Mouse (Mus musculus) right cerebral cortex, postnatal 36 days (tissue): Measurements from ENCODE around the gene Sox5.

ENCODE experiments used
- DNase-seq, 2 experiments: peaks; one replicate each; pipeline ENCODE4 v3.0.0; 2022; ENCODE audit warnings: low spot score in 2 of 2, mixed read lengths in 1 of 2

Gene Sox5

DNA sequence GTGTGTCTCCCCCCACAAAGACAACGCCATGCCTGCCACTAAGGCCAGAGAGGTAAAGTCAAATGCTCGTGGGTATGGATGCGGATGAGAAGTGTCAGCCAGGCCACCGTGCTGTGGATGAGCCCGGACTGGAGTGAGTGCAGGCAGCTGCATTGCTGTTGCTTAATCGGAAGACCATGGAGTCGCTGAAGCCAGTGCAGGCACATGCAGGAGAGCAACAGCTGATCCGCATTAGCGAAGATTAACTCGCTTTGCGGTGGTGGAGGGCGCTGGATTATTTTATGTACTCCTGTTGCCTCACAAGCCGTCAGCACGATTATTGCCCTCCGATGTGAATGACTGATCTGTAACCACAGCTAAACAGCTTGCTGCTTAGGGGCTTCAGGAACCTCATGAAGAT, 922.2 kb downstream of the Sox5 start:
- no peak for DNase-seq

DNA sequence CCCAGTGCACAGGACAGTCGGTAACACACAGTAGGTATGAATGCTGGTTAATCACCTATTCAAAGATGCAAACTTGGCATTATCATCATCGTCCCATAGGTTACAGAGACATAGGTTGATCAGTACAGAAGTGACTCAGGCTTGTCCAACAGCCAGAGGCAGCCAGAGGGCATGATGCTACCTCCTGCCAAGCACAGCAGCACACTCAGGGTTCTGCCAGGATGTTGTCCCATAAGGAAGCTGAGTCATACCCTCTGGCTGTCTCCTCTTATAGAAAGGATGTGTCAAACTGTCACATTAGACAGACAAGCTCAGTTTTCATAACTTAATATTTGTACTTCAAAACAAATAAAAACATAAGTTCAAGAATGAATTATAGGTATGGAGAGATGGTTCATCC, 923.2 kb downstream of the Sox5 start:
- DNase-seq, result no peak

DNA sequence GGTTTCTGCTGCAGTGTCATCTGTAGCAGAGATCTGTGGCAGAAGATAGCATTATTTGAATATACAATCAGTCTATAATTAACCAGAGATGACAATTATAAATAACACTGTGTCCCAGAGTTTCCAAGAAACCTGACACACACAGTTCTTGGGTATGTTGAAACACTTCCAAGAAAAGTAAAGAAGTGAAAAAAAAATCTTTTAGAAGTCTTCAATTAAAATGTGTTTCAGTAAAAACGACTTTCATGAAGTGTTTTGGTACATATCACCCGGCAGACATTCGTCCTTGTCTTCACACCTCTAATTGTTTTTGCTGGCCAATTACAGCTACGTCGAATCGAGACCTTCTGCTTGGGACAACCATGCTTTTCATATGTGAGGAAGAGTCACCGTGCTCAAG, 924.4 kb downstream of the Sox5 start:
- DNase-seq, result no peak

DNA sequence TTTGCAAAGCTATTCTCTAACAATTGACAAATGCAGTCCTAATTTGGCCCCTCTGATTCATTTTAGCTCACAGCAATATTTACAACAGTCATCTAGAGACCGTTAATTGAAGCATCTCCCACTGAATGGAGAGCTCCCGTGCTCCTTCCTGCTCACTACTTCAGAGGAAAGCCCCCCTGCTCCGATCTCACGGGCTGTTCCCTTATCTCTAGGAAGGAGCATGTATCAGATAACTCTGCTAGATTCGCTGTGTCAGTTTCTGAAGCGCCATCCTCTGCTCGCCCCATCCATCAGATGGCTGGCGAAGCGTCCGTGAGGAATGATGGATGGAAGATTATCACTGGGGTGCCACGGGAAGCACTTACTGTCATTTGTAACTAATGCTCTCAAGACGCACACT, 926.4 kb downstream of the Sox5 start:
- no peak for DNase-seq

DNA sequence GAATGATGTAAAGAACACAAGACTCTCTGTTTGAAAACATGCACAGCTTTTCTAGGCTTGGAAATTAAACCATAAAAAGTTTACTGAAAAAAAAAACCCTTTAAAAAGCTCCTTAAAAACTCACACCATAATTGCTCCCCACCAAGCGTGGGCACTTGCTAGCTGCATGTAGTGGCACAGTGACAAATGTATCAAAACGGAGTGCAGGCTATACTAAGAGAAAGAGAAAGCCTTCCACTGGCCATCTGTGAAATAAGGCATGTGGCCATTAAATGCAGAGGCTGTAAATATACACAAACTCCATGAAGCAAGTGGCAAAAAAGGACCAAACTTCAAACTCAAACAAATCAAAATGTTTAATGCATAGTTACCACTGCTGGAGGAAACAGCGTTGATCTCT, 927.7 kb downstream of the Sox5 start:
- DNase-seq, result peak; percentile 42 to 50

DNA sequence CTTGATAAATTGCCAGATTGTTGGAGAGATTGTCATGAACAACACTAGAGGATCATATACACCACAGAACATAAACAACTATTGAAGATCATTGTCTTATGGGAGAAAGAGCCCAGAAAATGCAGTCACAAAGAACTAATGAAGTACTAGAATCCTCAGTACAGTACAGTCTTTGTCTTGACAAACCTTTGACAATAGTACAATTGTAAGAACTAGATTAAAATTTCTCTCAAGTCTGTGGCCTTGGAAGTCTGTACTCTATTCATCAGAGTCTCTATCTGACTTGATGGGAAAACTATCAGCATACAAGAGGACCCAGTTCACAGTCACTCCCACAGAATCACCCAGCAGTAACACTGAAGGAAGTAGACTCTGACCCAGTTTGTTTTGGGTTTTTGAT, 936.0 kb downstream of the Sox5 start:
- no peak for DNase-seq

DNA sequence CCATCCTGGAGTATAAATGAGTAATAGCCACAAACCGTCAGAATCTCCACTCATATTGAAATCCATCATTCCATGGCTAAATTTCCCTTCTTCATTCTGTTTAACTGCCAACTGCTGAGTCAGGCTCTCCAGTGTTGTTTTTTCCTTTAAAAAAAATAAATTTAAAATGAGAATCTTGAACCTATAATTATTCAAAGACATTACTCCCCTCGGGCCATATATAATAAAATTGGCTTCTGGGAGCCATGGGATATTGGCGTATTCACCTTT, 937.1 kb downstream of the Sox5 start:
- no peak for DNase-seq

DNA sequence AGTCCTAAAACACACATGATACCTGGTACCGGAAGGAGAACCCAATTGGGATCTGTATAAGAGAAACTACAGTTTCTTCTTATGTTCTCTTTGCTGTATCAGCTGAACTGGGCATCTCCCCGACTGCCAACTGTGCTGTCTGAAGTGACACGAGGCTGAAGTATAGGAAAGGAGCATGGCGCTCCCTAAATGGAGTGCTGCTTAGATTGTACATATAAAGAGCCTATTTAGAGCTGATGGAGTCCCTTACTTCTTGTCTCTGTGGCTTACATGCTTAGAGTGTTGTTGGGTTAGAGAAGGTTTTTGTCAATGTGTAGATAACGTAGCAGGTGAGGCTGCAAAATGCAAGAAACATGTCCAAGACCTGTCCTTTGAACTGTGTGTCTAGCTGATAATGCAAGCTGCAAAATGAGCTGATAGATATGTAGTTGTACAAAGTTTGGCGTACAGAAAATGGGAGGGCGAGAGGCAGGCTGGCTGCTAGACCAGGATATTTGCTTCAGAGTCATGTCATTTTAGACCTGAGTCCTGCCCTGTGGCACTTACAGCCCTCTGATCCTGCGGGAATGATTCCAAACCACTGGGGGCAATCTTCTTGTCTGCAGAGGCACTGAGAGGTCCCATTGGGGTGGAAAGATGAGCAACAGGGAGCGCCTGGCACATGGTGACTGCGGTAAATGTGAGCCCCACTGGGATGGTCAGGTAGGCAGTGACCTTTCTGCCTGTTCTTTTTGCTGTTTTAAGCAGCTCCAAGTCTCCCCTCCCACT, 937.7 kb downstream of the Sox5 start:
- no peak for DNase-seq

DNA sequence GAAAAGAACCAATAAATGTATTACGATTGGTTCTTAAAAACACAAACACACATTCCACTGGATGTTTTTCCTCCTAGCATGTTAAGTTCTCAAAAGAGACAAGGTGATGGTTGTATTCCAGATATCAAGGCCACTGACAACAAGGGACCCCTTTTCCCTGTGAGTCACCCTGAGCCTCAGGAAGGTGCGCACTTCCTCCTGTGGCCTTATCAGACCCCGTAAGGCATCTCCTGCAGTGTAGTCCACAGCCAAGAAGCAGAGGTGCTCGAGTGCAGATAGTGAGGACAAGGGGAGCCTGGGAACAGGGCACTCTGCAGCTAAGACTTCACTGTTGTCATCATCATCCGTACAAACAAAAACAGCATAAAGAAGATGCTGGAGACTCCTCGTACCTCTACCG, 939.8 kb downstream of the Sox5 start:
- DNase-seq, result no peak

DNA sequence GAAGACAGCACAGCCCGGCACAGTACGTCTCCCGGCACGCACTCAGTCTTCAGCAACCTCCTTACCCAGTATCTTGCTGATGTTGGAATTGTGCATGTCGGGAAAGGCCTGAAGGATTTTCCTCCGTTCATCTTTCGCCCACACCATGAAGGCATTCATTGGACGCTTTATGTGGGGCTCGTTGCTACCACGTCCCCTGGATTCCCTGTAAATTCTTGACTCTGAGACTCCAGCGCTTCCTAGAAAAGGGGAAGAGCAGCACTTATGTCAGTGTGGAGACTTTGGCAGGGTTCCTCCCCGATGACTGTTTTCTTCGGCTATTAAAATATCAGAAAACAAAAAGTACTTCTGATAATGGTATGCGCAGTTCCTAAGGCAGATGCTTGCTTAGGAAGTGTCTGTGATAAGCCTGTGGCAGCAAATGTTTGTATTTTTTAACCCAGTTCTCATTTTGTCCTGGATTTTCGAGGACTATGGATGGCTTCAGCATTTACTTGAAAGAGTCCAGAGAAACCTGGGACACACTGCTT, 940.6 kb downstream of the Sox5 start:
- peak in 1 of 2 experiments; percentile 14 for DNase-seq

DNA sequence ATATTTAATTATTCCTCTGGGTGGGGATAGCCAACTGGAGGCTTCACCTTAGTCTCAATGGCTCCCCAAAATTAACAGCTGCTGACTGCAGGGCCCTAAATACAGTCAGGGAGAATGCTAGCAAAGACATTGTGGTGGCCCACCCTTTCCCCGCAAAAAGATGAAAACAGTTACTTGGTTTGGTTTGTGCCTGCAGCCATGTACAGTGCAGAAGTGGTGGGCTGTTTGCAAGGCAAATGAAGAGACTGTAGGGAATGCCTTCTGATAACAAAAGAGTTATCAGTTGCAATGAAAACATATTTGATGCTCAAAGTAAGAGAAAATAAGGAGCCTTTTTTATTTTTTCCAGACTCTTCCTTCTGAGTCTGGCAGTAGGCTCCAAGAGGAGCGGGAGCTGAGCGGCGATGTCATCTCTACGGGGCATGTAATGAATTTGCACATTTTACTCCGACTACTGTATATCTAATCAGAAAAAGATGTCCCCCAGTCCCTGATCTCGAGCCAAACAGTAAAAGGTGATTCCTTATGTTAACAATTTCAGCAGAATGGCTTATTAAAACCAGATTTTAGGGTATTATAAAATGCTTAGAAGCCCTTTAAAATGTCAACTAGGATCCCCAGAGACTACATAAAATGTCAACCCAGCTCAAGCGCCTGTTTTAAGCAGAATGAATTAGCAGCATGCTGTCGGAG, 943.2 kb downstream of the Sox5 start:
- DNase-seq, result no peak

DNA sequence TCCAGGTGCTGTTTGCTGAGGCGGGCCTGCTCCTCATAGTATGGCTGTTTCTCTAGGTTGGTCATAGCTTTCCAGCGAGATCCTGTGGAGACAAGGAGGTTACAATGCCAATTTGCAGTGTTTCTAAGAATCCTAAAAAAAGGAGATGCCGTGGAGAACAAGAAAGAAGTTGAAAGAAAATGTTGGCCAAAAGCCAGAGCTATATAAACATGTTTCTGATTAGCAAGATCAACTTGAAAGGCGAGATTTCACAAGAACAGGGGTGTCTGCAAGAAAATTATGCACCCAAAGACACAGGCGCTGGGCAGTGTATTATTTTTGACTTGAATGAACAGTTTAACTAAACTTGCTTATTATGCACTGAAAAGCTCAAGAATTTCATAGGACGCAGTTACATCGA, 946.4 kb downstream of the Sox5 start:
- DNase-seq, result no peak

DNA sequence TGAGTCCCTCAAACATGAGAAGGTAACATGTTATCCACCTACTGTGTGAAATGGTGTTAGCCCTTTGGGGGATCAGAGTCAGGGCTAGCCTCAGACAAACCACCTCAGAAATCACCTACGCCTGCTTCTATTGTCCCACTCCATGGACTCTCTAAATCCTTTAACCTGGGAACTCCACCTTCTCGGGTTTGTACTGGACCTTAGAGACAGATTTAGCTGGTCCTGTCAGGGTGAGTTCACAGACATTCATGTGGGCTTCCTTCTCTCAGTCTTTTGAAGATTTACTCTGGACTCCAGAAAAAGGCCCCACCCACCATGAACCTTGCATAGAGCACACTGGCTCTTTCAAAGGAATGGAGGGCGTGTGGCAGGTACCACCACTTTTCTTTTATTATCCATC, 947.8 kb downstream of the Sox5 start:
- no peak for DNase-seq

DNA sequence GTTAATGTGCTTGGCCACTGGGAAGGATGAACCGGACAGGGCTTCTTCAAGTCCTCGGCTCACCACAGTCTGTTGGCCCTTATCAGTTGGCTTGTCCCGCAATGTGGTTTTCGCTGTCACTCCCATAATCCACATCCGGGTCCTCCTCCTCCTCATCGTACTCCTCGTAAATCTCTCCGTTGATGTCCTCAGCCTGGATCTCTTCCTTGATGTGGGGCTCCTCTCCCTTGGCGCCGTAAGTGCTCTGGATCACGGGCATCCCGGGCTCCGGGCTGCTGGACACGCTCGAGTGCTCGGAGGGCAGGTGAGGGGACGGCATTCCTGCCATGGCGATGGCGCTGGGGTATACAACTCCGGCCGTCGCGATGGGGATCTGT, 948.6 kb downstream of the Sox5 start:
- DNase-seq, result no peak

DNA sequence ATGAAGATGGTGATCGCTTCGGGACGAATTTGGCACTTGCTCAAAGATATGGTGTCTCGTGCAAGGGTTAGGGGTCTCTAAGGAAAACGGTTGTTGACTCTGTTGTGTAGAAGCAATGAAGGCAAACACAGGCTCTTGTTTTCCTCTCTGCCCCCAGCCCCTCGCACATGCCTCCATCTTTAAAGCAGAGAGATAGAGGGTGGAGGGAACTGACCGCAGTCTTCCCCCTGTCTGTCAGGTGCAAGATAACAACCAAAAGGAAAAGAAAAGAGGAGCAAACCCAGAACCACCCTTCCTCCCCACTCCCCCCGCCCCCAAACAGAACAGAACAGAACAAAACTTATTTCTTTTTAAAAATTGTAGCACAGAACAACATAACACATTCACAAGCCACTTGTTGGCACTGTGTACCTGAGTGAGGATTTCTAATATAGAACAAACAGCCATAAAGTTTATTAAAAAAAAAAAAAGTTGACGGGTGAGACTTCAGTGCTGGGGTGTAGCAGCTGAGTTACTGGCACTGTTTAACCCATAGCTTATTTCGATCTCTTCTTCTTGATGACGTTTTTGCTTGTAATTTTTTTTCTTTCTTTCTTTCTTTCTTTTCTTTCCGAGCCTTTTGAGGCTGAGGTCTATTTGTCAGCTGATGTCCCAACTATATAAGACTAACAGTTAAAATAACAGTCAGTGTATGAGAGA, 949.1 kb downstream of the Sox5 start:
- no peak for DNase-seq

DNA sequence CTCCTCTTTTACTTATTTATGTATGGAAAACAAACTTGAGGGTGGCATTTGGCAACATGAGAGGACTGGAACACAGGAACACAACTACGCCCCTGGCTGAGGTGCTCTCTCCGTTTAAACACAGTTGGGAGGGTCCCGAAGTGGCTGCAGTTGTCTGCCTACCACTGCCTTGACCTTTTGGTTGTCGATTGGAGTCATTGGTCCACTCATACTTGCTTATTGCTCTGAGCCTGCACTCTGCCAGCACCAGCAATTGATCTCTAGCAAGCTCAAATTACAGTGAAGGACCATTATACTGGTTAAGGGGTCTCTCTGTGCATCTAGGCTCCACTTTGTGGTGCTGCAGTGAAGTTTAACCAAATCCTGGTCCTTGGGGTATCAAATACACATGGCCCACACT, 950.5 kb downstream of the Sox5 start:
- no peak for DNase-seq

DNA sequence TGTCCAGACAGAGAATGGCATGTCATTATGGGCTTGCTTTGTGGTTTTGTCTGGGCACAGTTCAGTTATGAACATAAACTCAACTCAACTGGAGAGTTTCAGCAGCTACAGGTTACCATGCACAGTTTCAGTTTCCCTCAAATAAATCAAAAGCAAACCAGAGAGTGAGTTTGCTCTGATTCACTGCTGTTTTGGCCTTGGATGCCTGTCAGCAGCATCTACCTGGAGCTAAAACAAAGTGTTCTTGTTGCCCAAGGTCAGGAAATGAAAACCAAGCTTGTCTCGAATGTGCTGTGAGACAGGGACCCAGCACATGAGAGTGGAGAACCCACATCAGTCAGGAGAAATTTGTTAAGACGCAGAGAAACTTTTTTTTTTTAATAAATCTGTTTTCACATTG, 951.6 kb downstream of the Sox5 start:
- DNase-seq, result no peak

DNA sequence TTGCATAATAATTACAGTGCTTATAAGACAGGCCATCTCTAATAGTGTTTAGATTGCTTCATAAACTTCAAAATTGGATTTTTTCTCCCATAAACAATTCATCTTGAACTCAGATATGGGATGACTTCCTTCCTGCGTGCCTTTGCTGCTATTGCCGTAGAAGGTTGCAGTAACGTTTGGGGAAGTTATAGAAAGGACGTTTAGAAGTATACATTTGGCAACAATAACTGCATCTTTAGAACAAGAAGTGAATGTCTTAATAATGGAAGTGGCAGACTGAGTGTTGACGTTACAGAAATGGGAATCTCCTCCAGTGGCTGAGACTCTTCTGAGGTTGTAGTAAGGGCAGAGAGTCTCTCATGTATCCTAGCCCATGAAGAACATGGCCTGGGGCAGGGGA, 955.0 kb downstream of the Sox5 start:
- DNase-seq, result no peak

DNA sequence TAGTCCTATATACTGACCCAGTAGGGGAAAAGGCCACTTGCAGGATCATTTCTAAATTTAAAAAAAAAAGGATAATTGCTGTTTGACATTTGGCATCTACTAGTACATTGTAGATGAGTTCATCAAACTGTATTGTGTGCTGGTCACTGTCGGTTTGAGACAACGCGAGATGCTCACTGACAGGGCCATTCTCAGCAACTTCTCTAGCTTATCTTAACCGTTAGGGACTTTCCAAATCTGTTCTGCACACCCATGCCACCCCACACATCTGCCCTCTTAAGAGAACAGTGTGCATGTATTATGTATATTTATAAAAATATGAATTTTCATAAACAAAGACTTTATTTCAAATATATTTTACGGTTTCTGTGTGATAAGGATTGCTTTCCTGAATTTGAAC, 955.8 kb downstream of the Sox5 start:
- DNase-seq, result no peak

DNA sequence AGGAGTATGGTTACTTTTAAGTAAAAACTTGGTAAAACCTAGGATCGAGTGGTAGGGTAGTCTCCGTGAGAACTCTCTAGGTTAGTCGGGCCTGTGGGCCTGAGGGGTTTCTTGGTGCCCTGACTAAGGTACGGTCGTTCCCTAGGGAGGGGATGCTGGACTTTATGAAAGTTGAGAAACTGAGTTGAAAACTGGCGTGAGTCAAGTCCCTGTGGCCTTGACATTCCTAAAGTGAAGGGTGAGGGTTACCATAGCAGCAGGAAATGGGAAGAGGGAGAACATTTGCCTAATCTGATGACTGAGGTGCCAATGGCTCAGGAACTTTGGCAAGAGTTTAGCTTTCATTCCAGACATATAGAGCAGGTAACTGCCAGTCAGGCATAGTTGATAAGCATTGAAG, 956.7 kb downstream of the Sox5 start:
- no peak for DNase-seq

DNA sequence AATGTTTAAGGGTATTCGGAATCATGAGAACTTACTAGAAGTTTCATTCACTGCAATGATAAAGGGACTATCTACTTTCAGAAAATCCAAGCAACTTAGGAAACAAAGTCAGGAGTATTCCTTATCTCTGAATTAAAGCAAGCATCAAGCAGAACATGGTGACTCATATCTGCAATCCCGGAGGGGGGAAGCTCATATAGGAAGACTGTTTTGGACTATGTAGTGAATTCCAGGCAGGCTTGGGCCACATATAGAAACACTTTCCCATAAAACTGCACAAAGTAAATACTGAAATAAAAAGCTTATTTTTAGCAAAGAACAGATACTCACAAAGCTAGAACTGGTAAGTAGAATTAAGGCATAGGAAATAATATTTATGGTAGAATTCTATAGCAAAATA, 993.3 kb downstream of the Sox5 start:
- DNase-seq, result peak in 1 of 2 experiments; percentile 21

DNA sequence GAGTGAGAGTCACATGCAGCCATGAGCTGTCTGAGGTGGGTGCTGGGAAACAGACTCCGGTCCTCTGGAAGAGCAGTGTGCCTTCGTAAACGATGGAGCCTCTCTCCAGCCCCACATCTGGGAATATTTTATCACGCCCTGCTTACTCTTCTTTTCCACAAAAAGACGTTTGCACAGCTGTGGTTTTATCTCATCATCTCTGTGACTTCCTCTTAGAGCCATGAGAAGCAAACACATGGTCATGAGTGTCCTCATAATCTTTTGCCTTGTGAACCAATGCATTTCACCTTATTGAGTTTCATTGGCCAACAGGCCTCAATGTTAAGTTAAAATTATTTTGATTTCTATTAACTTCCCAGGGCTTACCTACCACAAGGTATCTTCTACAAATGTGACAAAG, 994.4 kb downstream of the Sox5 start:
- DNase-seq, result no peak

DNA sequence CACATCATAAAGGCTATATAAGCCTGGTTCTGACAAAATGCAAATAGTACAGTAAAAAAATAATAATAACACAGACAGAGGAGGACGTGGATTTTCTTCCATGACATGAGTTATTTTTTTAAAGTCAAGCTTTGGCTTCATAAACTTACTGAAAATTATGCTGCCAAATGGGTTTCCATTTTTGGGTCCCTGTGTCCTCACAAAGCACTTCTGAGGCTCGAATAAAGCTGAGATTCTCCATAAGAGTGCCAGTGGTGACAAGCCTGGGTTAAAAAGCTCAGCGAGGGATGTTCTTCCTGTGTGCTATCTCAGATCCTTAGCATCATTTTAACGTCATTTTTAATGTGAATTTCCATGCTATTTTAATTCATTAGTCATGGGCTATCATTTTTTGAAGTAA, 996.1 kb downstream of the Sox5 start:
- no peak for DNase-seq
